Mouse (Mus musculus): ENCODE measurements around the gene D11Wsu47e.
A peak's percentile ranks its signal among the peaks of the same experiment; 100 is the strongest.

The D11Wsu47e gene

GRCm38 (mm10) chr11:113667122-113667521, 17.1 kb upstream of the D11Wsu47e start:
- DNase-seq: no peak

GRCm38 (mm10) chr11:113667704-113668103, 16.5 kb upstream of the D11Wsu47e start:
- no peak for DNase-seq

- DNase-seq: no peak
These were observed 15.4 kb upstream of the D11Wsu47e start for GRCm38 (mm10) chr11:113668857-113669256.

- no peak for DNase-seq
These were observed 14.5 kb upstream of the D11Wsu47e start for GRCm38 (mm10) chr11:113669711-113670110.

GRCm38 (mm10) chr11:113673614-113674013, 10.6 kb upstream of the D11Wsu47e start:
- no peak for DNase-seq

GRCm38 (mm10) chr11:113674595-113674994, 9.6 kb upstream of the D11Wsu47e start:
- no peak for DNase-seq

- no peak for DNase-seq
These were observed 7.4 kb upstream of the D11Wsu47e start for GRCm38 (mm10) chr11:113676847-113677246.

GRCm38 (mm10) chr11:113677378-113677777, 6.8 kb upstream of the D11Wsu47e start:
- no peak for DNase-seq

GRCm38 (mm10) chr11:113678373-113678772, 5.8 kb upstream of the D11Wsu47e start:
- DNase-seq: no peak

GRCm38 (mm10) chr11:113680954-113681353, 3.3 kb upstream of the D11Wsu47e start:
- DNase-seq: no peak

GRCm38 (mm10) chr11:113681979-113682378, 2.2 kb upstream of the D11Wsu47e start:
- no peak for DNase-seq

GRCm38 (mm10) chr11:113682897-113683626, 1.1 kb upstream of the D11Wsu47e start:
- peak; percentile 32 for DNase-seq

- DNase-seq: no peak
These were observed 620 bp upstream of the D11Wsu47e start for GRCm38 (mm10) chr11:113683627-113683956.

- no peak for DNase-seq
These were observed 655 bp downstream of the D11Wsu47e start for GRCm38 (mm10) chr11:113684707-113685426.

- DNase-seq: no peak
These were observed 2.8 kb downstream of the D11Wsu47e start for GRCm38 (mm10) chr11:113687031-113687430.

GRCm38 (mm10) chr11:113690506-113690905, 6.3 kb downstream of the D11Wsu47e start:
- peak; percentile 33 for DNase-seq

- no peak for DNase-seq
These were observed 7.1 kb downstream of the D11Wsu47e start for GRCm38 (mm10) chr11:113691318-113691717.

- no peak for DNase-seq
These were observed 7.6 kb downstream of the D11Wsu47e start for GRCm38 (mm10) chr11:113691851-113692250.

- DNase-seq: no peak
These were observed 13.4 kb downstream of the D11Wsu47e start for GRCm38 (mm10) chr11:113697571-113697970.

GRCm38 (mm10) chr11:113698013-113698545, 13.9 kb downstream of the D11Wsu47e start:
- DNase-seq: no peak

GRCm38 (mm10) chr11:113699643-113700042, 15.4 kb downstream of the D11Wsu47e start:
- no peak for DNase-seq

GRCm38 (mm10) chr11:113703758-113704157, 19.5 kb downstream of the D11Wsu47e start:
- DNase-seq: peak; percentile 76

- DNase-seq: no peak
These were observed 21.9 kb downstream of the D11Wsu47e start for GRCm38 (mm10) chr11:113705966-113706652.

All from right cerebral cortex, adult 18-20 months (tissue).